Mouse (Mus musculus) ES-E14 (cell line): Measurements from ENCODE around the gene Nxph1. TPM values are rescaled to one million over a fixed set of nuclear protein-coding genes. Genes with fewer than 3 reads are reported as not detected.

Experiments used
- DNase-seq: peaks from one replicate; pipeline ENCODE4 v3.0.0-alpha.2; 2013; ENCODE audit warnings: low read depth, low spot score
- H3K27ac ChIP-seq: 2 replicates; pipeline ENCODE4 v1.5.1; 2012; ENCODE audit warnings: low read depth, mild to moderate bottlenecking, low read length, moderate library complexity, mixed read lengths; ENCODE audit not compliant: poor library complexity, insufficient read depth, severe bottlenecking
- H3K36me3 ChIP-seq: 2 replicates; pipeline ENCODE4 v1.6.1; 2012; ENCODE audit warnings: mild to moderate bottlenecking, low read length, moderate library complexity, mixed read lengths; ENCODE audit not compliant: control insufficient read depth, poor library complexity, insufficient read depth, severe bottlenecking
- H3K4me1 ChIP-seq, 2 experiments: fragments of 150-350 bp in 1 of 2; sonication (generic) in 1 of 2; 2 replicates each; pipeline ENCODE4 v1.6.1; 2012; ENCODE audit warnings: low read length in 2 of 2, mild to moderate bottlenecking in 1 of 2, mixed read lengths in 1 of 2; ENCODE audit not compliant: control insufficient read depth in 2 of 2, insufficient read depth in 2 of 2, poor library complexity in 1 of 2
- H3K4me3 ChIP-seq, 2 experiments: fragments of 150-350 bp in 1 of 2; sonication (generic) in 1 of 2; 2 replicates each; pipeline ENCODE4 v1.5.1; 2012; ENCODE audit warnings: low read length in 2 of 2, low read depth in 1 of 2, mild to moderate bottlenecking in 1 of 2, mixed read lengths in 1 of 2; ENCODE audit not compliant: insufficient read depth in 1 of 2, poor library complexity in 1 of 2, severe bottlenecking in 1 of 2
- H3K9ac ChIP-seq: 2 replicates; pipeline ENCODE4 v1.6.1; 2012; ENCODE audit warnings: low read depth, mild to moderate bottlenecking, low read length, mixed read lengths; ENCODE audit not compliant: poor library complexity, insufficient read depth, severe bottlenecking
- H3K9me3 ChIP-seq: fragments of 150-350 bp; sonication (generic); 2 replicates; pipeline ENCODE4 v1.6.1; 2012; ENCODE audit warnings: low read depth, mild to moderate bottlenecking, low read length; ENCODE audit not compliant: control insufficient read depth, insufficient read depth
- CHD2 ChIP-seq: IDR thresholded peaks from 2 replicates; pipeline ENCODE4 v1.6.1; 2014; ENCODE audit warnings: mild to moderate bottlenecking, low read depth, low read length, inconsistent platforms
- HCFC1 ChIP-seq: IDR thresholded peaks from 2 replicates; pipeline ENCODE4 v1.6.1; 2012; ENCODE audit warnings: low read length, inconsistent platforms, borderline replicate concordance; ENCODE audit not compliant: insufficient read depth
- MAFK ChIP-seq: IDR thresholded peaks from 2 replicates; pipeline ENCODE4 v1.6.1; 2014; ENCODE audit warnings: mild to moderate bottlenecking, low read depth, low read length, inconsistent platforms; ENCODE audit not compliant: insufficient read depth
- ZC3H11A ChIP-seq: IDR thresholded peaks from 2 replicates; pipeline ENCODE4 v1.6.1; 2012; ENCODE audit warnings: low read depth, mild to moderate bottlenecking, inconsistent platforms, low read length, borderline replicate concordance
- ZNF384 ChIP-seq: IDR thresholded peaks from 2 replicates; pipeline ENCODE4 v1.6.1; 2012; ENCODE audit warnings: low read depth, low read length, inconsistent platforms
- in situ Hi-C, 2 experiments: fragments of 600-800 bp; cut with MboI; formaldehyde crosslinking; loops; one replicate each; pipeline ENCODE4 v1.15.1; 2025; ENCODE audit warnings: low sequenced_read_pairs in 2 of 2, inconsistent platforms in 1 of 2; ENCODE audit not compliant: unreplicated experiment in 2 of 2
- total RNA-seq: library from RNA; depleted of rRNA; stranded (reverse); fragments of 300-350 nt; gene quantifications from 2 replicates; pipeline ENCODE4 v1.2.3, GENCODE M21; 2012; rRNA removed

Nxph1 gene
- total RNA-seq, 1 experiment: not detected

DNA sequence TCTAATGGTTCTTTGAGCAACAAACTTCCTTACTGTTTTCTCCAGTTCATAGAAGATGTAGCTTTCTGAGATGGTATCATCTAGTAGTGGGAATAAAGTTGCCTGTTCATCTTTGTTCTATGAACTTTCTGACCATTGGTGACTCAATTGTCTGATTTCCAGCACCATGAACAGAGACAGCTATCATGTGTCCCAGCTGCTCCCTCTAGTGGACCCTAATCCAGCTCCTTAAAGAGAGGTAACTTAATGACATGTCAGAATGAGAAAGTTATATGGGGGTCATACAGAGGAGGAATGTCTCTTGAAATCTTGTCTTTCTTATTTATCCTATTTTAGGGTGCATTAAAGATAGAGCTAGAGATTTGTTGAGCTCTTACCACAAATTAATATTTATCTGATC lies 286.6 kb downstream of the Nxph1 start:
- Histone ChIP-seq H3K4me1 (no peaks in the 10 kb centered on the region), H3K36me3 (no peaks in the 10 kb centered on the region), H3K27ac (no peak overlapping the region), H3K9ac (no peak overlapping the region), H3K9me3 (no peaks in the 10 kb centered on the region), H3K4me3 (no peak overlapping the region)
- in situ Hi-C loops: loop anchor here in 1 of 2 experiments (25.0 kb wide), 1 partner anchor 298 kb away; the partner anchor contains the start of gene Nxph1
- DNase-seq: peak; percentile 30
- peak; percentile 67; the same call in 1 of the 2 replicates for TF ChIP-seq ZC3H11A
- TF ChIP-seq HCFC1: no peak

DNA sequence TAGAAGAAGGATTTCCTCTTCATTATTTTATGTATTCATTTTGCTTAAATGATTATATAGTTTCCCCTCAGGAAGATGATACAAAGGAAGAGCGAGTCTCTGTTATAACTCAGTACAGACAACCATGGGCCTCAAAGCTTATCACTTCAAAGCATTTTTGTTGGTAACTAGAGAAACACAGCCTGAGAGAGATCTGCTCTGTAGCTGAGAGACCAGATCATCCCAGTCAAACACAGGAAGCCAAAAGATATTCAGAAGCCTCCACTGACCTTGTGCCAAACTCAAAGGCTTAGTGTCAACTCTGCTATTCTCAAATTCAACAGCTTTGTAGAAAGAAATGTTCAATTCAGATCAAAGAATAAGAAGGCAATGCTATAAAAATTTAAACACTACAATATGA lies 319.8 kb downstream of the Nxph1 start:
- no peaks in the 10 kb centered on the region for H3K9me3 ChIP-seq
- H3K4me3 ChIP-seq: no peak overlapping the region
- no peak overlapping the region for H3K9ac ChIP-seq
- TF ChIP-seq ZNF384 (no peak), ZC3H11A (no peak), MAFK (no peak), HCFC1 (no peak), CHD2 (no peak)
- H3K36me3 ChIP-seq: no peaks in the 10 kb centered on the region
- H3K4me1 ChIP-seq: no peaks in the 10 kb centered on the region
- DNase-seq: no peak
- in situ Hi-C loops: no loop called here
- H3K27ac ChIP-seq: no peak overlapping the region

Other genes starting within 250 kb of the Nxph1 start
- gene Ica1, start 169.9 kb upstream of the Nxph1 start, total RNA-seq: 3.5 and 3.6 TPM in 2 replicates